Mouse (Mus musculus): ENCODE measurements around the gene Pdxk.
"Not testable (repeated sequence)": the region's sequence is repeated elsewhere in the genome, so short reads cannot be mapped to it uniquely, and the experiment has no call there.

The Pdxk gene

GRCm38 (mm10) chr10:78422614-78423013, 42.2 kb downstream of the Pdxk start:
- no peak for DNase-seq (ENCODE audit: extremely low read depth, insufficient read length, low spot score)

GRCm38 (mm10) chr10:78420929-78421328, 43.8 kb downstream of the Pdxk start:
- no peak for DNase-seq (ENCODE audit: extremely low read depth, insufficient read length, low spot score)

GRCm38 (mm10) chr10:78418791-78419190, 46.0 kb downstream of the Pdxk start:
- DNase-seq (ENCODE audit: extremely low read depth, insufficient read length, low spot score) = no peak

GRCm38 (mm10) chr10:78417888-78418287, 46.9 kb downstream of the Pdxk start:
- peak; percentile 45 for DNase-seq (ENCODE audit: extremely low read depth, insufficient read length, low spot score)

DNA sequence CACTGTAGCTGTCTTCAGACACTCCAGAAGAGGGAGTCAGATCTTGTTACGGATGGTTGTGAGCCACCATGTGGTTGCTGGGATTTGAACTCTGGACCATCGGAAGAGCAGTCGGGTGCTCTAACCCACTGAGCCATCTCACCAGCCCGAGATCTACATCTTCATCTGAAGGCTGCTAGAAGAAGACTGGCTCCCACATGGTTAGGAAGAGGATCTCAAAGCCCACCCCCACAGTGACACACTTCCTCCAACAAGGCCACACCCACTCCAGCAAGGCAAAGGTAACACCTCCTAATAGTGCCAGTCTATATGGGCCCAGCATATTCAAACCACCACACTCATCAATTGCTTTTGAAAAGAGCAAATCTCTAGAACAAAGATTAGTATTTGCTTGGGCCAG, 49.8 kb downstream of the Pdxk start:
- DNase-seq (ENCODE audit: extremely low read depth, insufficient read length, low spot score) = not testable (repeated sequence)

- DNase-seq (ENCODE audit: extremely low read depth, insufficient read length, low spot score) = no peak
Observed at GRCm38 (mm10) chr10:78413152-78413520, 51.6 kb downstream of the Pdxk start.

DNA sequence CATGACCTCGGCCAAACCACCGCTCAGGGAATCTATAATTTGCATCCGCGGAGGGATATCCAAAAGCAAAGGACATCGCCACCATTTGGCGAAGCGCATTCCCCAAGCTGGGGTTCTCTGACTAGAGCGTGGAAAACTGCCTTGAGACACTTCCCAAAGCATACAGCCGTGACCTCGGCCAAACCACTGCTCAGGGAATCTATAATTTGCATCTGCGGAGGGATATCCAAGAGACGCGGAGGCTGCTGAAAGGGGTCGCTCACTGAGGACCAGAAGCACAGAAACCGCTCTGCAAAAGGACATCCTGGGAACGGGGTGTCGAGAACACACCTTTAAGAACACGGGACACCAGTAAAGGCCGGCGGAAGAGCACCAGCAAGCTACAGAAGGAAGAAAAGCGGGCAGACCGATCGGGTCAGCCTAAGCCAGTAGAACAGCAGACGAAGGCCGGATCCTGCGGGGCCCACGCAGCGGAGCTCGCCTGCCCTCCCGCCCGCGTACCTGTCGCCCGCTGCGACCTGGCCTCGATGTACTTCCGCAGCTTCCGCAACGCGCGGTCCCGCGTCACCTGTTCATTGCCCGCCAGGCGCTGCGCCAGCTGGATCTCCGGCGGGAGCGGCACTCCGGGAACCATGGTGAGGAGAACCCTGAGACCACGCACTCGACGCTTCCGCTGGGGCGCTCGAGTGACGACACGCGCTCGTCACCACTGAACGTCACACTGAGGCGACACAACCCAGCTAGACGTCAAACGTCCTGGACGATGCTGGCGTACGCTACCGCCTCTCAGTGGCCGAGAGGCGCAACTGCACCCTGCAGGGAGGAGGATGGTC, 52.2 kb downstream of the Pdxk start, which contains the start of gene Rrp1:
Gene Rrp1 (minus strand): TSS at position 725 of the 833 bp plus-strand sequence.
- DNase-seq (ENCODE audit: extremely low read depth, insufficient read length, low spot score) = peak; percentile 90

- DNase-seq (ENCODE audit: extremely low read depth, insufficient read length, low spot score) = no peak
Observed at GRCm38 (mm10) chr10:78411851-78412250, 52.9 kb downstream of the Pdxk start.

GRCm38 (mm10) chr10:78409035-78409788, 55.6 kb downstream of the Pdxk start:
- peak; percentile 37 for DNase-seq (ENCODE audit: extremely low read depth, insufficient read length, low spot score)

- DNase-seq (ENCODE audit: extremely low read depth, insufficient read length, low spot score) = no peak
Observed at GRCm38 (mm10) chr10:78407132-78407531, 57.6 kb downstream of the Pdxk start.

DNA sequence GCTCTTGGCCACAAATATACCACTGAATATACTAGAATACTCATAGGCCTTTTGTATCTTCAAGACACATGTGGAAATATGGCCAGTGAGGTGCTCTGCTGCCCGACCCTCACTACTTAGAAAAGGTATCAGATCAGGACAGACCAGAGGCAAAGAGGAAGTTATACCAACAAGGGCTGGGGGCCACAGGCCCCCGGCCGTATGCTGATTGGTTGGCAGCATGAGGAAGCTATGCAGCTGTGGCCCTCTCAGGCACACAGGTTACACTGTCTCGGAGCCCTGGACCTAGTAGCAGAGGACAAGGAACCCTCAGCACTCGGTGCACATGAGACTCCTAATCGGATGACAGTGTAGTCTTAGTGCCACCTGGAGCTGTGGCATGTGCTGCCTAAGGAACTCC, 58.6 kb downstream of the Pdxk start:
- no peak for DNase-seq (ENCODE audit: extremely low read depth, insufficient read length, low spot score)

GRCm38 (mm10) chr10:78402301-78402922, 62.4 kb downstream of the Pdxk start:
- DNase-seq (ENCODE audit: extremely low read depth, insufficient read length, low spot score) = no peak

DNA sequence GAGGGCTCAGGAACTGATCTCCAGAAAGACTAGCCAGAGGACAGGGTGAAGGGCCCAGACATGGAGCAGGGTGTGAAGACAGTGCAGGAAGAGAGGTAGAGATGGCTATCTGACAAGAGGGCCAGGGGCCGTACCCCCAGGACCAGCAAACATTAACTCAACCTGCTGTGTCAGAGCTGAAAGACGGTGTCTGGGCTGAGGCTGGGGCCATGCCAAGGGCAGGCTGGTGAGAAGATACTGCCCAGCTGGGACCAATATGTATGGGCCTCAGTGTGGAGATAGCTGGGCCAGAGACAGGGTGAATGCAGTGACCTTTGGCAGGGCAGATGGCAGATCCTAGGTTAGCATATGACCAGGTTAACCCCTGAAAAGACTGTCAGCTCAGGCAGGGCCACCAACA, 63.6 kb downstream of the Pdxk start:
- no peak for DNase-seq (ENCODE audit: extremely low read depth, insufficient read length, low spot score)

- DNase-seq (ENCODE audit: extremely low read depth, insufficient read length, low spot score) = no peak
Observed at GRCm38 (mm10) chr10:78399090-78399657, 65.6 kb downstream of the Pdxk start.

DNA sequence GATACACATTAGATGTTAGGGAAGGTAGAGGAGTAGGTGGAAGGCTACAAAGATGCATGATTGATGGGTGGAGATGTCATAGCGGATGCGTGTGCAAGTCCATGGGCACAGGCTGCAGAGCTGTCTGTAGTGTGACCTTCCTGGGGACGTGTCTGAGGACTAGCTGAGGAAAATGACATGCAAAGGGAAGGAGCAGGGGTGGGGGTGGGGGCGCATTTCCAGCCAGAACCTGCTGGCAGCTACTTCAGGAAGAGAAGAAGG, 68.2 kb downstream of the Pdxk start:
- no peak for DNase-seq (ENCODE audit: extremely low read depth, insufficient read length, low spot score)

- DNase-seq (ENCODE audit: extremely low read depth, insufficient read length, low spot score) = peak; percentile 42
Observed at GRCm38 (mm10) chr10:78395819-78396624, 68.8 kb downstream of the Pdxk start.

- no peak for DNase-seq (ENCODE audit: extremely low read depth, insufficient read length, low spot score)
Observed at GRCm38 (mm10) chr10:78395377-78395776, 69.4 kb downstream of the Pdxk start.

DNA sequence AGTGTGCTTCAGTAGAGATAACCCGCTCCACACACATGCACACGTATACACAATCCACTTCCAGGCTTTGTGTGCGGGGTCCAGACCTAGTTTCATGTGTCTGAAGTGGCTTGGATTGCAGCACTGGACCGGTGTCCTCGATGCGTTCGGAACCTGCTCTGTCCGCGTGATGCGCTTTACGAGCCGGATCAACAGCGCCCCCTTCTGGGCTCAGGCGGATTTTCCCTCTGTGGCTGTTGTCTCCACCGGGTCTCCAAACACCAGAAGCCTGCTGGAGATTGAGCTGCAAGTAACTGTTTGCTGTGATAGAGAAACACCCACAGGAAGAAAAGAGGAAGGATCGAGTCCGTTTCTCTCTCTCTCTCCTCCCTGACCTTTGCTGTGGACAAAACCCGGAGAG, 72.7 kb downstream of the Pdxk start:
- peak; percentile 59 for DNase-seq (ENCODE audit: extremely low read depth, insufficient read length, low spot score)

DNA sequence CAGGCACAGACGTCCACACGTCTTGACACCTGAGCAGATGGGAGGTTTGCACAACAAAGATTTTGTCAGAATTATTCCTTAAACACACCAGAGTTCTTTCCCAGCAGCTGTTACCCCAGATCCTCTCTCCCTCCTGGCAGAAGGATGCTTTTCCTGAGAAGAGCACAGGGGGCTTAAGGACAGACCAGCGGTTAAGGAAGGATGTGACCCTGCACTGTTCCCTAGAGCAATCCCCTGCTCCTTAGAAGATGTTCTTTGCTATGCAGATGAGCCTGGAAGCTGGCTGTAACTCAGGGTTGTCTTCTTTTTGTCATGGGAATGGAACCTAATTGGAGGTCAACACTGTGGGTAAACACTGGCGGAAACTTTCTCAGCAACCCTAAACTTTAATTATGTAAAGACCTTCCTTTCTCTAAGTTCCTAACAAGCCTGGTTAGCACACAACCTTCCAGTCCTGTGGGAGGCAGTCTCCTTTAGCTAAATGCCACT, 73.7 kb downstream of the Pdxk start:
- no peak for DNase-seq (ENCODE audit: extremely low read depth, insufficient read length, low spot score)

DNA sequence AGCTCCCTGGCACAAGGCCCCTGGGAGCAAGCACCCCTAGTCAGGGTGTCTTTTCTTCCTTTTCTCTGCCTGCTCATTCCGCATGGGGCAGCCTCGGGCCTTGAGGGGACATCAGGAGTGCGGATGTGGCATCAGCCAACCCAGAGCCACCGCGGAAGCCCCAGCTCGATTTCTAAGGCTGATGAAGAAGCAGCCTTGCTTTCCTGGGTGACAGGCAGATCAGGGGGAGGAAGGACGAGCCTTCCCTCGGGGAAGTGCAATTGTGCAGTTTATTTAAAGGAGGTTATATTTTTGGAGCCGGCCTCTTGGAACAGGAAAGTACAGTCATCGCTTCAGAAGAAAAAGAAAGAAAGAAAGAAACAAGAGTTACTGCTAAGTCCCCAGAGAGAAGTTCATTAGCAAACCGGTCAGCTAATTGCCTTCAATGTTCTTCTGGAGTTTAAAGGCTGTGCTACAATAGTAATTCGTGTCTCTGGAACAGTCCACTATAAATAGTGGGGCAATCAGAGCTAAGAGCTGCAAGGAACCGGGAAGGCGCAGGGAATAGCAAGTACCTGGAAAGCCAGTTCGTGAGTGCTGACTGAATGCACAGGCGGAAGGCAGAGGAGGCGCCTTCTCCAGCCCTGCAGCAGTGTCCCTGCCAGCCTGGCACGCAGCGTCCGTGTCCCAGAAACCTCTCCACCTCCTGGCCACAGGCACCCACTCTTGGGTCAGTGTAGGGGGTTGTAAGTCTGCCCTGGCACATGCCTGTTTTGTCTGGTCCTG, 76.4 kb downstream of the Pdxk start:
- no peak for DNase-seq (ENCODE audit: extremely low read depth, insufficient read length, low spot score)

Data from 3134 (cell line).